Mouse (Mus musculus) spleen, adult 2 months (tissue): Measurements from ENCODE around the gene Unc13d. TPM values are rescaled to one million over a fixed set of nuclear protein-coding genes. Genes with fewer than 3 reads are reported as not detected.

ENCODE experiments used
- DNase-seq, 2 experiments: peaks; one replicate each; pipeline versions ENCODE4 v3.0.0 to v3.0.0-alpha.2; 2012 to 2021; ENCODE audit warnings: low spot score in 2 of 2, low read depth in 1 of 2
- H3K27ac ChIP-seq: fragments of 200-500 bp; 2 replicates; pipeline ENCODE4 v1.5.1; 2012; ENCODE audit warnings: low read length, inconsistent platforms; ENCODE audit not compliant: insufficient read depth
- H3K27me3 ChIP-seq: fragments of 200-500 bp; 2 replicates; pipeline ENCODE4 v1.6.1; 2012; ENCODE audit warnings: mild to moderate bottlenecking, moderate library complexity, low read length, inconsistent platforms; ENCODE audit not compliant: control insufficient read depth, insufficient read depth
- H3K36me3 ChIP-seq: fragments of 200-500 bp; 2 replicates; pipeline ENCODE4 v1.6.1; 2012; ENCODE audit warnings: mild to moderate bottlenecking, low read length, inconsistent platforms; ENCODE audit not compliant: control insufficient read depth, insufficient read depth
- H3K4me1 ChIP-seq: fragments of 200-500 bp; 2 replicates; pipeline ENCODE4 v1.6.1; 2011; ENCODE audit warnings: inconsistent platforms; ENCODE audit not compliant: control insufficient read depth, insufficient read depth, insufficient read length
- H3K4me3 ChIP-seq: fragments of 200-500 bp; 2 replicates; pipeline ENCODE4 v1.5.1; 2011; ENCODE audit warnings: mild to moderate bottlenecking, inconsistent platforms; ENCODE audit not compliant: insufficient read depth, insufficient read length; ENCODE audit errors: extremely low read depth
- CTCF ChIP-seq: fragments of 200-500 bp; IDR thresholded peaks from 2 replicates; pipeline ENCODE4 v1.5.1; 2011; ENCODE audit warnings: mild to moderate bottlenecking, inconsistent platforms; ENCODE audit not compliant: insufficient read depth, insufficient read length, insufficient replicate concordance; ENCODE audit errors: extremely low read depth
- POLR2A ChIP-seq: fragments of 200-500 bp; IDR thresholded peaks from 2 replicates; pipeline ENCODE4 v1.6.1; 2011; ENCODE audit warnings: low read depth, low read length, inconsistent platforms
- WGBS: fragments of 180-500 bp; shearing (Covaris S2); methylation state at CpG from one replicate; pipeline ENCODE4 v1.1.7; 2018; 5-methylcytosine and 5-hydroxymethylcytosine counted together
- polyA plus RNA-seq: library from polyadenylated mRNA; depleted of rRNA; stranded (reverse); fragments of >200 nt; gene quantifications from 2 replicates; pipeline ENCODE4 v1.2.3, GENCODE M21; 2012

The Unc13d gene
- polyA plus RNA-seq, 1 experiment = 49.4 TPM

GRCm38 (mm10) chr11:116058868-116059690, 18.7 kb downstream of the Unc13d start:
- no peaks in the 10 kb centered on the region for H3K27me3 ChIP-seq
- no peak for DNase-seq
- WGBS = 95% methylated on average over 17 of the region's 17 CpGs
- H3K4me3 ChIP-seq = no peak overlapping the region
- peaks cover 59% of the 10 kb centered on the region for H3K36me3 ChIP-seq
- no peaks in the 10 kb centered on the region for H3K4me1 ChIP-seq
- TF ChIP-seq CTCF = no peak
- no peak for TF ChIP-seq POLR2A
- no peak overlapping the region for H3K27ac ChIP-seq

GRCm38 (mm10) chr11:116058022-116058614, 19.6 kb downstream of the Unc13d start:
- H3K4me1 ChIP-seq = no peaks in the 10 kb centered on the region
- H3K36me3 ChIP-seq = peaks cover 64% of the 10 kb centered on the region
- H3K27ac ChIP-seq = no peak overlapping the region
- DNase-seq = no peak
- WGBS = 81% methylated on average over 12 of the region's 12 CpGs
- no peaks in the 10 kb centered on the region for H3K27me3 ChIP-seq
- no peak overlapping the region for H3K4me3 ChIP-seq
- no peak for TF ChIP-seq CTCF
- no peak for TF ChIP-seq POLR2A

- Histone ChIP-seq H3K36me3 (peaks cover 63% of the 10 kb centered on the region), H3K4me1 (no peaks in the 10 kb centered on the region), H3K27ac (no peak overlapping the region), H3K4me3 (no peak overlapping the region), H3K27me3 (no peaks in the 10 kb centered on the region)
- no peak for DNase-seq
- WGBS = 75% methylated on average over 4 of the region's 4 CpGs
- TF ChIP-seq CTCF (no peak), POLR2A (no peak)
Observed at GRCm38 (mm10) chr11:116057237-116057881, 20.4 kb downstream of the Unc13d start.

- no peak for DNase-seq
- 91% methylated on average over 11 of the region's 11 CpGs for WGBS
- TF ChIP-seq CTCF = no peak
- TF ChIP-seq POLR2A = no peak
- H3K4me1 ChIP-seq = no peaks in the 10 kb centered on the region
- no peak overlapping the region for H3K4me3 ChIP-seq
- no peak overlapping the region for H3K27ac ChIP-seq
- H3K27me3 ChIP-seq = no peaks in the 10 kb centered on the region
- H3K36me3 ChIP-seq = peaks cover 68% of the 10 kb centered on the region
Observed at GRCm38 (mm10) chr11:116055873-116056272, 21.9 kb downstream of the Unc13d start.

GRCm38 (mm10) chr11:116053510-116054229, 24.1 kb downstream of the Unc13d start:
- H3K27me3 ChIP-seq = no peaks in the 10 kb centered on the region
- TF ChIP-seq CTCF = no peak
- no peak for TF ChIP-seq POLR2A
- no peaks in the 10 kb centered on the region for H3K4me1 ChIP-seq
- DNase-seq = no peak
- H3K4me3 ChIP-seq = no peak overlapping the region
- 90% methylated on average over 9 of the region's 9 CpGs for WGBS
- no peak overlapping the region for H3K27ac ChIP-seq
- peaks cover 74% of the 10 kb centered on the region for H3K36me3 ChIP-seq

- no peak for DNase-seq
- no peaks in the 10 kb centered on the region for H3K27me3 ChIP-seq
- no peaks in the 10 kb centered on the region for H3K4me1 ChIP-seq
- H3K36me3 ChIP-seq = peaks cover 60% of the 10 kb centered on the region
- no peak for TF ChIP-seq POLR2A
- no peak for TF ChIP-seq CTCF
- no peak overlapping the region for H3K27ac ChIP-seq
- no peak overlapping the region for H3K4me3 ChIP-seq
- 92% methylated on average over 4 of the region's 4 CpGs for WGBS
Observed at GRCm38 (mm10) chr11:116050196-116050595, 27.6 kb downstream of the Unc13d start.
